Mouse (Mus musculus) forebrain, embryonic 11.5 days (tissue): Measurements from ENCODE around the gene Pacsin2. TPM values are rescaled to one million over a fixed set of nuclear protein-coding genes. Genes with fewer than 3 reads are reported as not detected.
"Not testable (repeated sequence)": the region's sequence is repeated elsewhere in the genome, so short reads cannot be mapped to it uniquely, and the experiment has no call there.

Experiments used
- ATAC-seq: fragments of 200-750 bp; cut with Nextera tagmentation; replicated peaks from 2 replicates; pipeline ENCODE4 v1.8.0; 2017; ENCODE audit warnings: moderate TSS enrichment; ENCODE audit not compliant: low FRiP score
- DNase-seq: peaks from one replicate; pipeline ENCODE4 v3.0.0-alpha.2; 2017; ENCODE audit warnings: low spot score
- H3K27ac ChIP-seq: fragments of 300-500 bp; sonication (generic); 2 replicates; pipeline ENCODE4 v1.5.1; 2014; ENCODE audit warnings: low read depth, low read length
- H3K27me3 ChIP-seq: fragments of 300-500 bp; sonication (generic); 2 replicates; pipeline ENCODE4 v1.6.1; 2014; ENCODE audit warnings: mild to moderate bottlenecking, low read length, mixed read lengths; ENCODE audit not compliant: control insufficient read depth, insufficient read depth
- H3K36me3 ChIP-seq: fragments of 300-500 bp; sonication (generic); 2 replicates; pipeline ENCODE4 v1.6.1; 2014; ENCODE audit warnings: mild to moderate bottlenecking, low read length, moderate library complexity, mixed read lengths; ENCODE audit not compliant: control insufficient read depth, insufficient read depth
- H3K4me1 ChIP-seq: fragments of 300-500 bp; sonication (generic); replicated peaks from 2 replicates; pipeline ENCODE4 v1.6.1; 2014; ENCODE audit warnings: low read length, mixed read lengths; ENCODE audit not compliant: control insufficient read depth, insufficient read depth
- H3K4me2 ChIP-seq: fragments of 300-500 bp; sonication (generic); 2 replicates; pipeline ENCODE4 v1.6.1; 2014; ENCODE audit warnings: low read depth, mild to moderate bottlenecking, low read length, moderate library complexity, mixed read lengths; ENCODE audit not compliant: severe bottlenecking
- H3K4me3 ChIP-seq: fragments of 300-500 bp; sonication (generic); 2 replicates; pipeline ENCODE4 v1.5.1; 2014; ENCODE audit warnings: low read depth, low read length
- H3K9ac ChIP-seq: fragments of 300-500 bp; sonication (generic); 2 replicates; pipeline ENCODE4 v1.6.1; 2014; ENCODE audit warnings: low read length
- H3K9me3 ChIP-seq: fragments of 300-500 bp; sonication (generic); 2 replicates; pipeline ENCODE4 v1.6.1; 2016; ENCODE audit warnings: low read length, mixed read lengths; ENCODE audit not compliant: control insufficient read depth
- WGBS: fragments of 180-500 bp; shearing (Covaris S2); extraction: QIAGEN DNeasy Blood & Tissue Kit; methylation state at CpG from one replicate; pipeline ENCODE4 v1.1.7; 2014; 5-methylcytosine and 5-hydroxymethylcytosine counted together
- polyA plus RNA-seq: library from polyadenylated mRNA; unstranded; fragments of >200 nt; fragmentation: Nextera tagmentation; extraction: Ambion mirVana; gene quantifications from 2 replicates; pipeline ENCODE4 v1.2.1, GENCODE M21; 2014

The Pacsin2 gene
- 48.2 and 50.5 TPM in 2 replicates for polyA plus RNA-seq

DNA sequence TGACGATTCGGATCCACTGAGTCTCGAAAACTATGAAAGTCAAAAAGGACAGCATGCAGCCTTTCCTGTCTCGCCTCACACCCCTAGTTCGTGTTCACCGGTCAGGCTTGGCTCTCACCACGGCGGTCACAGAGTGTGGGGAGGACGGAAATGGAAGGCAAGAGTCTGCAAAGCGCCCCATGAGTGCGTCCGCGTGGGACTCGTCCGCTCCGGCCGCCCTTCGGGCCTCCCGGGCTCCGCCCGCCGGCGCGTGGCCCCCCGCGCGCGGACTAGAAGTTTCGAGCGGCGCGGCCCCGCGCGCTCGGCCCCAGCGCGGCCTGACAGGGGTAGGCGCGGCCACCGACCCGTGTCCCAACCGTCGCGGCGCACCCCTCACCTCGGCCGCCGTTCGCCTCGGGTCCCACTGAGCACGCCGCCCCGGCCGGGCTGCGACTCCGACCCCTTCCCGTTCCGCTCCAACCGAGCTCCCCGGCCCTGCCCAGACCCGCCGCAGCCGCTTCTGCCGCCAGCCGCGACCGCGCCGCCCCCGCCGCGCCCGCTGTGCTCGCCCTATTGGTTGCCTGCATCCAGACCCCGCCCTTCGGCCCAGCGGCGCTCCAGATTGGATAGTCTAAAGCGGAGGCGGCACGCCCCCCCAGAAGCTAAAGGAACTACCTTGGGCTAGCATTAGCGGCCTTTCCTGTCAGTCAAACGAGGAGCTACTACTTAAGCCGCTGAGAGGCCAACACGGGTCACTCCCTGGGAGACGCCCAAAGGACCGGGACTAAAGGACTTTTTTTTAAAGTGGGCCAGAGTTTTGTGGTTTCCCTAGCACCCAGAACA, at the start of gene Pacsin2:
Pacsin2 (minus strand) TSS at position 524 of the 822 bp plus-strand sequence.
- peaks cover 6% of the 10 kb centered on the region; the same call in 1 of the 2 replicates for H3K4me1 ChIP-seq
- peak within 1 kb of the TSS; percentile 77 for H3K9ac ChIP-seq
- H3K36me3 ChIP-seq: no peaks in the 10 kb centered on the region
- no peaks in the 10 kb centered on the region for H3K9me3 ChIP-seq
- under 1% methylated on average over 81 of the region's 88 CpGs for WGBS
- ATAC-seq: peak; percentile 98
- peak within 1 kb of the TSS; percentile 69 for H3K4me2 ChIP-seq
- H3K27ac ChIP-seq: no peak within 1 kb of the TSS
- H3K27me3 ChIP-seq: no peaks in the 10 kb centered on the region
- H3K4me3 ChIP-seq: peak within 1 kb of the TSS; percentile 75
- peak; percentile 98 for DNase-seq

DNA sequence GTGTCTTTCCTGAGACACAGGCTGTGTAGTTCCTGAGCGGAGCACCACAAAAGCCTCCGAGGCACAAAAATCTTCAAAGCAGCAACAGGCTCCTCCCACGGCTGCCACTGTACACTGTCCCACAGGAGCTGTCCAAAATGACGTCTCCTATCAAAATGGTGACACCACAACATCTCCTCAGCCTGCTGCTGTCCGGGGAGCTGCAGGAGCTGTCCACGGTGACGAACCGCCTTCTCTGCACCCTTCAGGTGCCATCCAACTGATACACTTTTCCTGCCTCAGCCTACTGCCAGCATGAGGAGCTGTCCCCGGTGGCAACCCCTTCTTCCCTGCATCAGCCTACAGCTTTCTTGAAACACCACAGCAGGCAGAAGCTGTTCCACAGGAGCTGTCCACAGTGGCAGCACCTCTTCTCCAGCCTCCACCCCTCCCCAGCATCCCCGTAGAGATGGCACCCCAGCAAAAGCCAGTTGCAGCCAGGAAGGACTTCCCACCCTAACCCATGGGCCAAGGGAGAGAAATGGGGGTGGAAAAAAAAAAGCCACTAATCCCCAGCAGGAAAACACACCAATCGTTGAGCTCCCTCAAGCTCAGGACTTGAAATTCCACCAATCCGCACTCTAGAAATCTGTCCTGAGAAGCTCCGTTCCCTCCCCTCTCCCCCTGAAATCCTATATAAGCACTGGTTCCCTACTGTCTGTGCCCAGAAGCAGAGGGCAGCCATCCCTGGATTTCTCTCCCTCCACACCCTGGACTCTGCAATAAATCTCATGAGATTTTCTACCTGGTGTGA, 48.3 kb upstream of the Pacsin2 start:
- ATAC-seq (no peak), DNase-seq (no peak)
- H3K27me3 ChIP-seq: no peaks in the 10 kb centered on the region
- no peaks in the 10 kb centered on the region for H3K36me3 ChIP-seq
- H3K27ac ChIP-seq: no peak overlapping the region
- no peak overlapping the region for H3K4me3 ChIP-seq
- WGBS: 81% methylated on average over 13 of the region's 13 CpGs
- no peak overlapping the region for H3K9ac ChIP-seq
- no peak overlapping the region for H3K4me2 ChIP-seq
- H3K9me3 ChIP-seq: no peaks in the 10 kb centered on the region
- H3K4me1 ChIP-seq: peaks cover 3% of the 10 kb centered on the region; the same call in 1 of the 2 replicates

DNA sequence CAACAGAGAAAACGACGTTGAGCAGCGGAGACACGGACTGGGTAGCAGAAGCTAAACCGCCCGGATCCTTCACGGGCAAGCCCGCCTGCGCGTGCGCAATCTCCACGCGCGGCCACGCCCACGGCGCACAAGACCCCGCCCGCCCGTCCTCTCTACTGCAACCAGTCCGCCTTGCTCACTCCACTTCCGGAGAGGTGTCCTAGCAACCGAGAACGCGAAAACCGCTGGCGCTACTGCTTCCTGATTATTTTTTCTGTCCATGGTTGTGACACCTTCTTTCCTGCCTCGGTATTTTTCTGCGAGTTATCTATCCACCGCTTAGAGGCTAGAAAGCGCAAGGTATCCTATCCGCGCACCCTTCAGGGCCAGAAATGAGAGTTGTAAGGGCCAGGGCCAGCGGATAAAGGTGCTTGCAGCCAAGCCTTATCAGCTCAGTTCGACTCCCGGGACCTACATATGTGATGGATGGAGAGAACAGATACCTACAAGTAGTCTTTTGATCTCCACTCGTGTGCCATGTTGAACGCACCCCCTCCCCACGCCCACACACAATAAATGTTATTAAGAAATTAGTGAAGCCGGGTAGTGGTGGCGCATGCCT, 46.5 kb upstream of the Pacsin2 start, which contains the start of gene Ttll1:
Ttll1 (minus strand) TSS at position 89 of the 601 bp plus-strand sequence.
- peak; percentile 96 for ATAC-seq

DNA sequence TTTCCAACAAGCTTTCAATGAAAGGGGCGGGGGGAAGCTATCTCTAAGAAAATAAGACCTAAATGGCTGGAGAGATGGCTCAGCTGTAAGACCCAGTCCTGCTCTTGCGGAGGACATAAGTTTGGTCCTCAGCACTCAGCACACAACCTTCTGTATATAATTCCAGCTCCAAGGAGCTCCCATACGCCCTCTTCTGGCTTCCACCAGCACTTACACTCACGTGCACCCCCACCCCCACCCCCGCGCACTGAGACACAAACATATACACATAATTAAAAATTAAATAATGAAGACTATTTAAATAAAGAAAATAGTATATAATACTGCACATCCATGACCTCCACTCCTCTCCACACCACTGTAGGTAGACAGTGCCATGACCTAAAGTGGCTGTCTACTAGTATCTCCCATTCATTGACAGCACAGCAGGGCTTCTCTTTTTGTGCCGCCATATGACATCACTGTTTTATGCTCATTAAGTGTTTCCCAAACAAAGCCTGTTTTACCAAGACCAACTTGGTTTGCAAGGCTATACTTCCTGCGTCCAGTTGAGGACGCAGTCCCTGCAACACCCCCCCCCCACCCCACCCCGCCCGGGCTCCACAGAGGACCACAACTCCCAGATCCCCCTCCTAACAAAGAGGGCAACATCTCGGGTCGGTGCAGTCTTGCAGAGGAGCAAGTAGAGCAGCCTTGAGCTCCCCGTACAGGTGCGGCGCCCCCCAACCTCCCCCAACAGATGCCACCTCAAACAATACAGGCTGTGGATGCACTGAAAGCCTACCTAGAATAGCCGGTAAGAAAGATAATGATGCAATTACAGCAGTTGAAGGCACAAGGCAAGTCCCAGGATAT, 45.8 kb upstream of the Pacsin2 start:
- Histone ChIP-seq H3K4me1 (peaks cover 3% of the 10 kb centered on the region; the same call in 1 of the 2 replicates), H3K4me3 (peak overlapping the region; percentile 57), H3K36me3 (no peaks in the 10 kb centered on the region), H3K9me3 (no peaks in the 10 kb centered on the region), H3K27me3 (no peaks in the 10 kb centered on the region), H3K9ac (peak overlapping the region; percentile 69), H3K4me2 (peak overlapping the region; percentile 74), H3K27ac (peak overlapping the region; percentile 80)
- ATAC-seq (peak; percentile 84), DNase-seq (no peak)
- WGBS: 23% methylated on average over 17 of the region's 17 CpGs

More for the DNA sequence above, 46.5 kb upstream of the Pacsin2 start, which contains the start of gene Ttll1:
- Histone ChIP-seq H3K9ac (peak within 1 kb of the TSS; percentile 69), H3K27me3 (no peaks in the 10 kb centered on the region), H3K4me3 (peak within 1 kb of the TSS; percentile 57), H3K4me1 (peaks cover 3% of the 10 kb centered on the region; the same call in 1 of the 2 replicates), H3K4me2 (peak within 1 kb of the TSS; percentile 74), H3K36me3 (no peaks in the 10 kb centered on the region), H3K27ac (peak within 1 kb of the TSS; percentile 80), H3K9me3 (no peaks in the 10 kb centered on the region)
- WGBS: 13% methylated on average over 41 of the region's 41 CpGs
- DNase-seq: peak; percentile 98

DNA sequence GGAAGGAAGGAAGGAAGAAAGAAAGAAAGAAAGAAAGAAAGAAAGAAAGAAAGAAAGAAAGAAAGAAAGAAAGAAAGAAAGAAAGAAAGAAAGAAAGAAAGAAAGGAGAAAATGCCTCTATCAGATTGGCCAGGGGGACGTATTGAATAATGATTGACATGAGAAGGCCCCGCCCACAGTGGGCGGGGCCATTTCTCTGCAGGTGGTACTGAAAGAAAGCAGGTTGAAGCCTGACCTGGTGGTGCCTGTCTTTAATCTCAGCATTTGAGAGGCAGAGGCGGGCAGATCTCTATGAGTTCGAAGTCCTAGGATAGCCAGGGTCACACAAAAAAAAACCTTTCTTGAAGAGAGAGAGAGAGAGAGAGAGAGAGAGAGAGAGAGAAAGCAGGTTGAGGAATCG, 37.1 kb upstream of the Pacsin2 start:
- not testable (repeated sequence) for H3K9ac ChIP-seq, H3K4me2 ChIP-seq, H3K27me3 ChIP-seq, ATAC-seq, DNase-seq, H3K36me3 ChIP-seq, H3K27ac ChIP-seq, H3K4me1 ChIP-seq, H3K9me3 ChIP-seq, H3K4me3 ChIP-seq
- WGBS: 76% methylated on average over 6 of the region's 6 CpGs

DNA sequence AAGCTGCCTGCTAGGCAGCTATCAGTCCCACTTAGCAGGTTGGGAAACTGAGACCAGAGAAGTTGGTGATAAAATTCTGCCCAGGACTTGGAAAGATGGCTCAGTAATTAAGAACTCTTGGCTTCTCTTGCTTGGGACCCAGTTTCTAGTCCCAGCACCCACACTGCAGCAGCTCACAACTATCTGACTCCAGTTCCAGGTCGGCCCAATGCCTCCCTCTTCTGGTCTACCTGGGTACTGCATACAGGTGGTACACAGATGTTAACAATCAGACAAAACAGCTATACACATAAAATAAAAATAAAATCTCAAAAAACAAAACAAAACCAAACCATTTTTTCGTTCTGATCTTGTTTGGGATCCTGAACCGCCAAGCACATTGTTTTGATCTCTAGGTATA, 35.9 kb upstream of the Pacsin2 start:
- 59% methylated on average over 3 of the region's 3 CpGs for WGBS
- Histone ChIP-seq H3K4me1 (no peaks in the 10 kb centered on the region), H3K27me3 (no peaks in the 10 kb centered on the region), H3K36me3 (no peaks in the 10 kb centered on the region; the same call in 1 of the 2 replicates), H3K9ac (no peak overlapping the region), H3K9me3 (no peaks in the 10 kb centered on the region), H3K4me2 (no peak overlapping the region), H3K4me3 (no peak overlapping the region), H3K27ac (no peak overlapping the region)
- ATAC-seq (no peak), DNase-seq (no peak)

DNA sequence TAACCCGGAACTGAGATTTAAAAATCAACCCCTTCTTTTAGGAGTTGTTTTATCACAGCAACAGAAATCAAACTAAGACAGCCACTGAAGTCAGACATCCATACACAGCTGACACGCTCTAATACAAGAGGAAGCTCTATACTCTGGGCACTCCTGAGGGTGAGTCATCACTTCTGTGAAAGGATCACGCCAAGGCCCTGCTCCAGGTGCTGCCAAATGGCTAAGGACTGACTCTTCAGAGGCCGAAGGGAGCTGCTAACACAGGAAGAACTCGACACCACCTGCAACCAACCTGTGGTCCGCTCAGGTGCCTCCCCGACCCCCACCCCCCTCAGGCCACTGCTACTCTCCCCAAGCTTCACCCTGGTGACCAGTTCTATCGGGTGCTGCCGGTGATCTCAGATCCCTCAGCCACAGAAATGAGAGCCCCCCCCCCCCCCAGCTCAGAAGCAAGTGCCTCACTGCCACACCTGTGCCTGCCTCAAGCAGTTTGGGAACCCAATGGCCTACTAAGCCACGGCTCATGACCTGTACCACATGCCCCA, 34.9 kb upstream of the Pacsin2 start:
- Histone ChIP-seq H3K36me3 (no peaks in the 10 kb centered on the region; the same call in 1 of the 2 replicates), H3K9me3 (no peaks in the 10 kb centered on the region), H3K27me3 (no peaks in the 10 kb centered on the region), H3K4me2 (no peak overlapping the region), H3K27ac (no peak overlapping the region), H3K4me1 (no peaks in the 10 kb centered on the region), H3K9ac (no peak overlapping the region), H3K4me3 (no peak overlapping the region)
- ATAC-seq: no peak
- no peak for DNase-seq
- 95% methylated on average over 10 of the region's 10 CpGs for WGBS
